Mouse (Mus musculus) limb, embryonic 14.5 days (tissue): ENCODE results near the gene Pawr. TPM values are rescaled to one million over a fixed set of nuclear protein-coding genes. Genes with fewer than 3 reads are reported as not detected.

ENCODE experiments used
- ATAC-seq: fragments of 200-750 bp; cut with Nextera tagmentation; 2 replicates; pipeline ENCODE4 v1.8.0; 2017; ENCODE audit warnings: low read depth, moderate number of reproducible peaks, moderate TSS enrichment; ENCODE audit not compliant: low FRiP score
- DNase-seq: peaks from one replicate; pipeline ENCODE4 v3.0.0-alpha.2; 2015; ENCODE audit warnings: low spot score
- H3K27ac ChIP-seq: fragments of 300-500 bp; sonication (generic); replicated peaks from 2 replicates; pipeline ENCODE4 v1.5.1; 2014; ENCODE audit warnings: low read depth, mild to moderate bottlenecking, low read length, moderate library complexity, mixed read lengths
- H3K27me3 ChIP-seq: fragments of 300-500 bp; sonication (generic); 2 replicates; pipeline ENCODE4 v1.6.1; 2014; ENCODE audit warnings: low read length, mixed read lengths; ENCODE audit not compliant: control insufficient read depth, insufficient read depth
- H3K36me3 ChIP-seq: fragments of 300-500 bp; sonication (generic); 2 replicates; pipeline ENCODE4 v1.6.1; 2014; ENCODE audit warnings: mild to moderate bottlenecking, low read length, moderate library complexity, mixed read lengths; ENCODE audit not compliant: control insufficient read depth, insufficient read depth
- H3K4me1 ChIP-seq: fragments of 300-500 bp; sonication (generic); 2 replicates; pipeline ENCODE4 v1.6.1; 2014; ENCODE audit warnings: antibody characterized with exemption, low read length, mixed read lengths; ENCODE audit not compliant: control insufficient read depth, insufficient read depth
- H3K4me2 ChIP-seq: fragments of 300-500 bp; sonication (generic); replicated peaks from 2 replicates; pipeline ENCODE4 v1.6.1; 2014; ENCODE audit warnings: low read depth, mild to moderate bottlenecking, low read length, moderate library complexity; ENCODE audit not compliant: severe bottlenecking
- H3K4me3 ChIP-seq: fragments of 300-500 bp; sonication (generic); replicated peaks from 2 replicates; pipeline ENCODE4 v1.5.1; 2014; ENCODE audit warnings: low read length
- H3K9ac ChIP-seq: fragments of 300-500 bp; sonication (generic); 2 replicates; pipeline ENCODE4 v1.6.1; 2014; ENCODE audit warnings: mild to moderate bottlenecking, low read depth, low read length, moderate library complexity; ENCODE audit not compliant: severe bottlenecking
- H3K9me3 ChIP-seq: fragments of 300-500 bp; sonication (generic); 2 replicates; pipeline ENCODE4 v1.6.1; 2016; ENCODE audit warnings: low read length; ENCODE audit not compliant: control insufficient read depth
- POLR2A ChIP-seq: fragments of 200-500 bp; IDR thresholded peaks from 2 replicates; pipeline ENCODE4 v1.8.0; 2012; ENCODE audit warnings: inconsistent platforms, mild to moderate bottlenecking, moderate library complexity, borderline replicate concordance; ENCODE audit not compliant: insufficient read depth, insufficient read length; ENCODE audit errors: extremely low read depth
- WGBS: fragments of 180-500 bp; shearing (Covaris S2); extraction: QIAGEN DNeasy Blood & Tissue Kit; methylation state at CpG from one replicate; pipeline ENCODE4 v1.1.7; 2014; 5-methylcytosine and 5-hydroxymethylcytosine counted together
- polyA plus RNA-seq, 2 experiments: library from polyadenylated mRNA; depleted of rRNA in 1 of 2; stranded (reverse) in 1 of 2; unstranded in 1 of 2; fragments of >200 nt; fragmentation: Nextera tagmentation in 1 of 2; extraction: Ambion mirVana in 1 of 2; gene quantifications; 2 replicates each; pipeline versions ENCODE4 v1.2.1 to v1.2.3; 2012 to 2014

Pawr gene
- polyA plus RNA-seq, 2 experiments, result 3.1 to 3.5 TPM

GRCm38 (mm10) chr10:108372258-108372657 is 40.3 kb downstream of the Pawr start:
- ATAC-seq (no peak), DNase-seq (no peak)
- WGBS, result 65% methylated on average over 7 of the region's 7 CpGs
- Histone ChIP-seq H3K9me3 (no peaks in the 10 kb centered on the region), H3K4me1 (0 out of 2 replicates have a peak, but pooled peaks cover 3% of the 10 kb centered on the region), H3K9ac (no peak overlapping the region), H3K4me2 (no peak overlapping the region), H3K27me3 (no peaks in the 10 kb centered on the region), H3K27ac (no peak overlapping the region), H3K36me3 (no peaks in the 10 kb centered on the region), H3K4me3 (no peak overlapping the region)
- TF ChIP-seq POLR2A, result no peak

- no peaks in the 10 kb centered on the region for H3K9me3 ChIP-seq
- TF ChIP-seq POLR2A, result no peak
- H3K27me3 ChIP-seq, result no peaks in the 10 kb centered on the region
- ATAC-seq (no peak), DNase-seq (no peak)
- no peak overlapping the region for H3K9ac ChIP-seq
- H3K36me3 ChIP-seq, result no peaks in the 10 kb centered on the region
- H3K4me3 ChIP-seq, result no peak overlapping the region
- H3K27ac ChIP-seq, result no peak overlapping the region
- 87% methylated on average over 5 of the region's 5 CpGs for WGBS
- H3K4me1 ChIP-seq, result 0 out of 2 replicates have a peak, but pooled peaks cover 3% of the 10 kb centered on the region
- no peak overlapping the region for H3K4me2 ChIP-seq
Observed at GRCm38 (mm10) chr10:108372858-108373257, 40.9 kb downstream of the Pawr start.

DNA sequence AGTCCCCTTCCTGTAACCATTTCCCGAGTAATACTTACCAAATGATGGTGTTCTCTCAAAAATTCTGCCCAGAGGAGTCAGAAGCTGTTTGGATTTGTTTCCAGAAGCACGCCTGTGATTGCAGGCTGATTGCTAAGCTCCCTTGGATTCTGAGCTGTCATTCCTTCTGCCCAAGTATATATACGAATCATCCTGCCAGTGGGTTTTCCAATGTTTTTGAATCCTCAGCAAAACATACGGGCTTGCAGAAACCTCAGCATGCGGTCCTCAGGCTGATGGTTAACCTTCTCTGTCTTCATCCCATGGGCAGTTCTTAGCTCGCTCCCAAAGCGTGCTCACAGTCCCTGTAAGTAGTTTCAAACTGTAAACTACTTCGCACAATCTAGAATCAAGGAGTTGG is 43.9 kb downstream of the Pawr start:
- H3K9ac ChIP-seq, result no peak overlapping the region
- H3K27ac ChIP-seq, result no peak overlapping the region
- TF ChIP-seq POLR2A, result no peak
- H3K36me3 ChIP-seq, result no peaks in the 10 kb centered on the region
- no peaks in the 10 kb centered on the region for H3K27me3 ChIP-seq
- no peaks in the 10 kb centered on the region for H3K9me3 ChIP-seq
- H3K4me3 ChIP-seq, result no peak overlapping the region
- no peak overlapping the region for H3K4me2 ChIP-seq
- ATAC-seq (no peak), DNase-seq (no peak)
- H3K4me1 ChIP-seq, result 0 out of 2 replicates have a peak, but pooled peaks cover 3% of the 10 kb centered on the region
- 92% methylated on average over 8 of the region's 8 CpGs for WGBS

GRCm38 (mm10) chr10:108376366-108376765 is 44.4 kb downstream of the Pawr start:
- Histone ChIP-seq H3K9me3 (no peaks in the 10 kb centered on the region), H3K4me3 (no peak overlapping the region), H3K36me3 (no peaks in the 10 kb centered on the region), H3K27ac (no peak overlapping the region), H3K4me2 (no peak overlapping the region), H3K27me3 (no peaks in the 10 kb centered on the region), H3K4me1 (0 out of 2 replicates have a peak, but pooled peaks cover 3% of the 10 kb centered on the region), H3K9ac (no peak overlapping the region)
- no peak for ATAC-seq
- TF ChIP-seq POLR2A, result no peak
- no peak for DNase-seq
- WGBS, result 82% methylated on average over 4 of the region's 4 CpGs

DNA sequence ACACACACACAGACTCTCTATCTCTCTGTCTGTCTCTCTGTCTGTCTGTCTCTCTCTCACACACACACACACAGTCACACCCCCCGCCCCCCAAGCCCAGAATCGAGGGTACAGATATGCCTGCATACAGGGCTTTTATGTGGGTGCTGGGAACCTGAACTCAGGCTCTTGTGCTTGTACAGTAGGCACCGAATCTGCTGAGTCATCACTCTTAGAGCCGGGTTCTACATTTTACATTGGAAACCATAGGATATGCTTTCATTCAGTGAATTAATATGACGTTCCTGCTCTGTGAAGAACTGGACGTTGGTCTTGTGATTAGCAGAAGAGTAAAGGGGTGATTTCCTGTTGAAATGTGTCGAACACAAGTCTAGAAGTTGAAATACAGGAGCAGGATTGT is 45.4 kb downstream of the Pawr start:
- Histone ChIP-seq H3K27me3 (no peaks in the 10 kb centered on the region), H3K4me2 (no peak overlapping the region), H3K9me3 (no peaks in the 10 kb centered on the region), H3K4me1 (0 out of 2 replicates have a peak, but pooled peaks cover 3% of the 10 kb centered on the region), H3K36me3 (no peaks in the 10 kb centered on the region), H3K9ac (no peak overlapping the region), H3K27ac (no peak overlapping the region), H3K4me3 (no peak overlapping the region)
- 89% methylated on average over 7 of the region's 7 CpGs for WGBS
- DNase-seq, result no peak
- TF ChIP-seq POLR2A, result no peak
- no peak for ATAC-seq

DNA sequence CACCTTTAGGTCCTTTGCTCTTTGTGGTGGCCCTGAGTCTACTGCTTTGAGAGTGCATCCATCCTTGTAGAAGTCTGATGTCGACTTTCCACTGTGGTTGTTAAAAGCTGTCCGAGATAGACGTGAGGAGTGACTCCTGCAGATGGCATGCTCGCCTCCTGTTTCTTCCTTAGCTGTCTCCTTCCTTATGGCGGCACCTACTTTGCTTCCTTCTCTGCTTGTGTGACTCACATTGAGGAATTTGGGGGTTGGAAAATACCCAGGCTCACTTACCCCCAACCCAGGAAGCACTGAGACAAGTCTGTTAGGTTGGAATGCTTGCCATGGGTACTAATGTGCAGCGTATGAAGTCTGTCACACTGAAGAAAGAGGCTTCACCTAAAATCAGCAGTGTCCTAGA is 46.1 kb downstream of the Pawr start:
- H3K36me3 ChIP-seq, result no peaks in the 10 kb centered on the region

More for the DNA sequence above, 46.1 kb downstream of the Pawr start:
- Histone ChIP-seq H3K9ac (no peak overlapping the region), H3K9me3 (no peaks in the 10 kb centered on the region), H3K4me3 (no peak overlapping the region), H3K27me3 (no peaks in the 10 kb centered on the region), H3K4me2 (no peak overlapping the region), H3K27ac (no peak overlapping the region), H3K4me1 (no peaks in the 10 kb centered on the region)
- ATAC-seq, result no peak
- no peak for TF ChIP-seq POLR2A
- DNase-seq, result no peak
- 83% methylated on average over 6 of the region's 6 CpGs for WGBS
